Mouse (Mus musculus) ES-Bruce4 (cell line): ENCODE measurements at regions not wholly inside any gene's neighbourhood (a gene's known extent, or its start where the extent isn't known, plus 50 kb on each side); places are given as distances from the start of the nearest gene placed in this dataset.

Experiments
- H3K27ac ChIP-seq: 2 replicates; pipeline ENCODE4 v1.5.1; 2012; ENCODE audit warnings: low read length, inconsistent platforms; ENCODE audit not compliant: insufficient read depth
- H3K27me3 ChIP-seq: 2 replicates; pipeline ENCODE4 v1.6.1; 2012; ENCODE audit warnings: mild to moderate bottlenecking, low read length, inconsistent platforms; ENCODE audit not compliant: control insufficient read depth, poor library complexity, insufficient read depth, severe bottlenecking
- H3K36me3 ChIP-seq: 2 replicates; pipeline ENCODE4 v1.6.1; 2012; ENCODE audit warnings: inconsistent platforms, mild to moderate bottlenecking, low read length, moderate library complexity; ENCODE audit not compliant: control insufficient read depth, poor library complexity, insufficient read depth, severe bottlenecking
- H3K4me1 ChIP-seq: one replicate; pipeline ENCODE4 v1.8.1; 2011; ENCODE audit warnings: low read length; ENCODE audit not compliant: control insufficient read depth, insufficient read depth
- H3K4me3 ChIP-seq: 2 replicates; pipeline ENCODE4 v1.5.1; 2011; ENCODE audit warnings: low read depth, mild to moderate bottlenecking, low read length
- H3K9ac ChIP-seq: 2 replicates; pipeline ENCODE4 v1.6.1; 2012; ENCODE audit warnings: low read depth, mild to moderate bottlenecking, inconsistent platforms; ENCODE audit not compliant: poor library complexity, severe bottlenecking
- H3K9me3 ChIP-seq: replicated peaks from 2 replicates; pipeline ENCODE4 v1.6.1; 2012; ENCODE audit warnings: mild to moderate bottlenecking, low read length, inconsistent platforms; ENCODE audit not compliant: control insufficient read depth, poor library complexity, insufficient read depth, severe bottlenecking
- CTCF ChIP-seq: IDR thresholded peaks from one replicate; pipeline ENCODE4 v1.8.1; 2011; ENCODE audit warnings: low read depth, low read length
- EP300 ChIP-seq: IDR thresholded peaks from 2 replicates; pipeline ENCODE4 v1.6.1; 2011; ENCODE audit warnings: low read depth, low read length; ENCODE audit not compliant: insufficient read depth
- POLR2A ChIP-seq: IDR thresholded peaks from one replicate; pipeline ENCODE4 v1.8.1; 2011; ENCODE audit warnings: low read length; ENCODE audit not compliant: insufficient read depth

DNA sequence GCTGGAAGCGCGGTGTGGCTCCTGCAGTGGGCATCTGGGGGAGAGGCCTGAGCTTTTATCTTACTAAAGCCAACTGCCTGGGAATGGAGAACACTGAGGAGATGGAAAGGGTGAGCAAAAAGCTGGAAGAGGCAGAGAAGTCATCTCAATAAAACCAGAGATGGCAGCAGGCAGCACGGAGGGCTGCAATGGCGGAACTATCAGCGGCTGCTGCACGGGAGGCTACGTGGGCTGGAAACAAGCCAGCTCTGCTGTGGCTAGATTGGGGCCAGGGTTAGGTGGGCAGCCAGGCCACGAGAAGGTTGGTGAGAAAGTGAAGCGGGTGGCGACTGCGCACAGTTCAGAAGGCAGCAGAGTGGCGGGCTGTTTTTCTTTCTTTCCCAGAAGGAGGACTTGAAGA, 197.8 kb downstream of the Enc1 start:
- H3K4me1 ChIP-seq: peaks cover 9% of the 10 kb centered on the region
- no peaks in the 10 kb centered on the region for H3K27me3 ChIP-seq
- peak overlapping the region; percentile 53 for H3K9ac ChIP-seq
- peak overlapping the region; percentile 37 for H3K4me3 ChIP-seq
- H3K27ac ChIP-seq: peak overlapping the region; percentile 52
- H3K9me3 ChIP-seq: no peaks in the 10 kb centered on the region
- H3K36me3 ChIP-seq: no peaks in the 10 kb centered on the region
- TF ChIP-seq EP300 (no peak), POLR2A (no peak), CTCF (no peak)

DNA sequence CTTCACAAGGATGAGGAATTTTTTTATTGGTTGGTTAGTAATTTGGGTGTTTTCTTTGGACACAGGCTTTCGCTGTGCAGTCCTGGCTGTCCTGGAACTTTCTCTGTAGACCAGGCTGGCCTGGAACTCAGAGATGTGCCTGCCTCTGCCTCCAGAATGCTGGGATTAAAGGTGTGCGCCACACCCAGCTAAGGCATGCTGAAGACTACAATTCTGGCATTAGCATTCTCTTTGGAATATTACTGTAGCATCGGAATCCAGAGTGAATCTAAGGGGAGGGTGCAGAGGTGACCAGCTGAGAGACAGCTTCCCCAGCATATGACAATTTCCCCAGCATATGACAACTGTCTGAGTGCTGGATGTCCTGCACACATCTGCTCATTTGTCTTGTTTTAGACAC, 197.4 kb downstream of the Enc1 start:
- no peak for TF ChIP-seq POLR2A
- peak; percentile 74; the same call in 1 of the 2 replicates for TF ChIP-seq EP300
- TF ChIP-seq CTCF: no peak
- H3K4me3 ChIP-seq: peak overlapping the region; percentile 37
- H3K9me3 ChIP-seq: no peaks in the 10 kb centered on the region
- peak overlapping the region; percentile 52 for H3K27ac ChIP-seq
- peaks cover 9% of the 10 kb centered on the region for H3K4me1 ChIP-seq
- H3K9ac ChIP-seq: peak overlapping the region; percentile 53
- no peaks in the 10 kb centered on the region for H3K36me3 ChIP-seq
- H3K27me3 ChIP-seq: no peaks in the 10 kb centered on the region

GRCm38 (mm10) chr13:97436719-97437350, 195.9 kb downstream of the Enc1 start:
- Histone ChIP-seq H3K9me3 (no peaks in the 10 kb centered on the region), H3K27me3 (no peaks in the 10 kb centered on the region), H3K4me1 (peaks cover 7% of the 10 kb centered on the region), H3K36me3 (no peaks in the 10 kb centered on the region), H3K9ac (peak overlapping the region; percentile 68), H3K27ac (peak overlapping the region; percentile 76), H3K4me3 (no peak overlapping the region)
- no peak for TF ChIP-seq CTCF
- 0 out of 2 replicates have a peak, but pooled peaks have one; percentile 28 for TF ChIP-seq EP300

DNA sequence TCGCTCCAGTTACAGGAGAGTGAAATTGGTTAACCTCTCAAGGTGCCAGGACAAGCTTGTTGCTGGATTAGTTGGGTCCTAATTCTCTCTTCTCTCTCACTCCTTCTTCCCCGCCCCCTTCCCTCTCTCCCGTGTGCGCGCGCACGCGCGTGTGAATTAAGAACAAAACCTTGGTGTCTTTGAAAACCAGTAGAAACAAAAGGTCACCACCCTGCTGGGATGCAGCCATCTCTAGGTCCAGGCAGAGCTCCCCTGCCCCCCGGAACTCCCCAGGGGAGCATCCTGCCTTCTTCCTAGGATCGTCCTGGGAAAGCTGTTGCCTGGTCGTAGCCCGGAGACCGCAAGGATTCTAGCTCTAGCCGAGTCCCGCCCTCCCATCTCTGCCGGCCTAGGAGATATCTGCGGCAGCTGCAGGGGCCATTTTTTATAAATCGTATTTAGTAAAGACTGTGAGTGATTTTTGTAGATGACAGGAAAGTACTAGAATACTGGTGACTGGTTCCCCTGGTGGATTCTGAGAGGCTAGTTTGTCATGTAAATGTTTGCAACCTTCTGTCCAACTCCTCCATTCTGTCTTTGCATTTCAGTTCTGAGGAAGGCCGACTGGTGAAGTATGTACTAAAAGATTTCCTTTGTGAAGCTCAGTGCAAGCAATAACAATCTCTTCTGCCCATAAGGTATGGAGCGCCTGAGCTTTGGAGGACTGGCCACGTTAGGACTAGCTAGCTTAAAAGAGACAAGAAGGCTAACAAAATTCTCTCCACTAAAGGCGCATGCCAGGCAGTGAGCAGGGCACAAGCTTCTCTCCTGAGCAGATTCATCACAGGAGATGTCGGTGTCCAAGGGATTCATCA, 195.2 kb downstream of the Enc1 start:
- H3K27ac ChIP-seq: peak overlapping the region; percentile 76
- peak overlapping the region; percentile 29 for H3K4me3 ChIP-seq
- peaks cover 7% of the 10 kb centered on the region for H3K4me1 ChIP-seq
- peak overlapping the region; percentile 68 for H3K9ac ChIP-seq
- no peak for TF ChIP-seq POLR2A
- peak; percentile 94 for TF ChIP-seq EP300
- no peaks in the 10 kb centered on the region for H3K27me3 ChIP-seq
- no peaks in the 10 kb centered on the region for H3K9me3 ChIP-seq
- no peaks in the 10 kb centered on the region for H3K36me3 ChIP-seq

- Histone ChIP-seq H3K9me3 (no peaks in the 10 kb centered on the region), H3K4me3 (peak overlapping the region; percentile 29), H3K27ac (peak overlapping the region; percentile 76), H3K27me3 (no peaks in the 10 kb centered on the region), H3K4me1 (peaks cover 7% of the 10 kb centered on the region), H3K36me3 (no peaks in the 10 kb centered on the region), H3K9ac (peak overlapping the region; percentile 68)
- TF ChIP-seq EP300 (peak; percentile 89), CTCF (no peak)
Observed at GRCm38 (mm10) chr13:97434961-97435864, 194.3 kb downstream of the Enc1 start.
